Mouse (Mus musculus): ENCODE data around the gene Kcnk2.

GRCm38 (mm10) chr1:189364188-189364587 is 37.9 kb downstream of the Kcnk2 start:
- no peak for TF ChIP-seq CTCF (IDR thresholded peaks at IDR 0.05; ENCODE audit: extremely low read depth, insufficient read depth, insufficient read length, insufficient replicate concordance)
- no peak for TF ChIP-seq POLR2A (IDR thresholded peaks at IDR 0.05; ENCODE audit: low read depth, low read length)
